In the genomic region with DNA sequence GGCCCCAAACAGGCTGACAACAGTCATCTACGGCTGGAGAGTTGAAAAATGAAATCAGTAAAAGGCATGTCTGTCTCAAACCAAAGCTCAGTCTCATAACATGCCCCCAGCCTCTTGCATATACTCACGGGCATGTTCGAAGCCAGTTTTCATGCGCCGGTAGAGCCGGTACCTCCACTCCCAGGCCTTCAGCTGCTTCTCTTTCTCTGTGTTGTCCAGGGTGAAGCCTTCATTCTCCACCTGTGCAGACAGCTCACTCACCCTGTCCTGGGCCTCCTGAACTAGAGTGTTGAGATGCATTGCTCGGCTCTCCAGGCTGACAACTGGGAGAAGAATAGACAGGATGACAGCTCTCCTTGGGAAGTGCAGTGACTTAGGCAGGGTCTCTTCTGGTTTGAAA, we compare ENCODE assay signal across 20 mouse cellular contexts.
"Had no signal": no experiment of that assay in that cellular context is flagged by ENCODE, and none has a peak within 500 bp of the region (broad histone marks: within the 10 kb centered on the region; RNA-seq: fewer than 3 reads in every experiment).

No protein-coding gene starts in this region.

- H3K27me3 ChIP-seq: megakaryocyte, embryonic 14.5 days; midbrain, embryonic 13.5 days; midbrain, embryonic 15.5 days had no signal

- H3K4me1 ChIP-seq: megakaryocyte, embryonic 14.5 days had no signal

- H3K36me3 ChIP-seq: midbrain, embryonic 10.5 days; midbrain, embryonic 13.5 days; midbrain, embryonic 15.5 days; neural tube, embryonic 13.5 days; neural tube, embryonic 15.5 days had no signal

- H3K4me2 ChIP-seq: lung, embryonic 14.5 days; midbrain, embryonic 13.5 days; midbrain, embryonic 15.5 days; neural tube, embryonic 13.5 days; neural tube, embryonic 15.5 days had no signal

- H3K9ac ChIP-seq: liver, embryonic 14.5 days; lung, embryonic 14.5 days; midbrain, embryonic 13.5 days; midbrain, embryonic 15.5 days; neural tube, embryonic 13.5 days; neural tube, embryonic 15.5 days had no signal

- H3K27ac ChIP-seq: liver, embryonic 14.5 days; macrophage; midbrain, embryonic 10.5 days; midbrain, embryonic 13.5 days; midbrain, embryonic 15.5 days; neural tube, embryonic 13.5 days; neural tube, embryonic 15.5 days had no signal

- DNase-seq: lung, adult 18-20 months; lung, embryonic 14.5 days; lung, postnatal 10 days; retina, postnatal 1 day; right cerebral cortex, adult 18-20 months; right cerebral cortex, postnatal 25 days; right cerebral cortex, postnatal 4 days; spleen, adult 18-20 months; thymus, adult 18-20 months; thymus, postnatal 14 days; thymus, postnatal 36 days had no signal

- ATAC-seq: midbrain, embryonic 13.5 days; midbrain, embryonic 15.5 days had no signal

- H3K4me3 ChIP-seq: megakaryocyte, embryonic 14.5 days; midbrain, embryonic 10.5 days; midbrain, embryonic 13.5 days; midbrain, embryonic 15.5 days; myocyte; neural tube, embryonic 13.5 days; neural tube, embryonic 15.5 days had no signal

- H3K9me3 ChIP-seq: midbrain, embryonic 10.5 days; midbrain, embryonic 13.5 days; midbrain, embryonic 15.5 days; neural tube, embryonic 13.5 days; neural tube, embryonic 15.5 days had no signal
